Mouse (Mus musculus) monocyte, adult 2 months (primary cell): ENCODE measurements around the gene Serac1.

Experiments
- DNase-seq, 2 experiments: peaks; one replicate each; pipeline ENCODE4 v3.0.0; 2022; ENCODE audit warnings: low spot score in 2 of 2, low read depth in 1 of 2

The Serac1 gene

GRCm38 (mm10) chr17:6079287-6080122, at the start of gene Serac1, which contains the start of gene Gtf2h5:
Gene Serac1 (minus strand): TSS chr17:6079741.
Gene Gtf2h5 (plus strand): TSS chr17:6079786.
- DNase-seq = peak; percentile 90 to 97

DNA sequence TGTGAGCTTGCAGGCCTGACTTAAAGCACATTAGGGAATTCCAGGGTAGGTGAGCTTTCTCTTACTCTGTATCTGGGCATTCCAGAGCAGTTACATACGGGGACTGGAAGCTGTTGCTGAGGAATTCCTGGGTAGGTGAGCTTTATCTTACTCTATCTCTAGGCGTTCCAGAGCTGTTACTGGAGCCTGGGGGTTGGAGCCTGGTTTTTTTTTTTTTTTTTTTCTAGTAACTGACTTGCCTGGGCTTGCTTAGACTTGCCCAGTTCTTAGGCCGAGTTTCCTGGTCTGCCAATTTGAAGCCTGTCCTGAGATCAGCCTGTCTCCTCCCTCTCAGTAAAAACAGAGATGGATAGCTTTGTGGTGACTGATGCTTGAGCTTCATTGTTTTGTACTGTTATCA, 48.5 kb upstream of the Serac1 start:
- DNase-seq = no peak

DNA sequence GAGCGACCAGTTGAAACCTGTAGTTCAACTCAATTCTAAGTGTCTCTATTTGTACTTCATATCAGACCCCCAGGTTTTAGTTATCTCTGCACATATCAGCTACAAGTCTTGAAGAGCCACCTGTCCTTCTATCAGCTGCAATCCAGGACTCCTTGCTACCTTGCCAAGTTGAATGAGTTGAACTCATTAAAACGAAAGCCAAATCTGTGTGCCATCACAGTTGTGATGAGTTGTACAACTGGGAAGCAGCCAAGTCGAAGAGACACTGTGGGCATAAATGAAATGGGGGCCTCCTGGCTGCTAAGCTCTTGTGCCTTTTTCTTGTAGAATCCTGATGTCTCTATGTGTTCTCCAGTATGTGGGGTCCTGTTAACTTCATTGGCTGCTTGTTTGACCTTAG, 45.9 kb upstream of the Serac1 start:
- no peak for DNase-seq

DNA sequence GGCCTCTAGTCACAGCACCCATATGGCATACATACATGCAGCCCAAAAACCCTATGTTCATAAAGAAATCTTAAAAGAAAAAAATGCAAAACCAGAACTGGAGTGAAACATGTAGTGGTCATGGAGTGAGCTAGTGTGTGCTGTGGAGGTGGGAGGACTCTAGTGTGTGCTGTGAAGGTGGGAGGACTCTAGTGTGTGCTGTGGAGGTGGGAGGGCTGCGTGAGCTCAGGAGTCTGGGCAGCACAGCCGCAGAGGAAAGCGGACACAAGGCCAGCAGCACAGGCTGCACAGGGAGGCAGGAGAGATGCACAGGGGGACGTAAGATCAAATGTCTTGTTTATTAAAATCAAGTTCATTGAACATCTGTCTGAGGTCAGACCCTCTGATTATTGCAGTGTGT, 44.2 kb upstream of the Serac1 start:
- DNase-seq = no peak

GRCm38 (mm10) chr17:6118861-6119260, 39.3 kb upstream of the Serac1 start:
- DNase-seq = no peak

- no peak for DNase-seq
These were observed 38.4 kb upstream of the Serac1 start for GRCm38 (mm10) chr17:6117917-6118316.

DNA sequence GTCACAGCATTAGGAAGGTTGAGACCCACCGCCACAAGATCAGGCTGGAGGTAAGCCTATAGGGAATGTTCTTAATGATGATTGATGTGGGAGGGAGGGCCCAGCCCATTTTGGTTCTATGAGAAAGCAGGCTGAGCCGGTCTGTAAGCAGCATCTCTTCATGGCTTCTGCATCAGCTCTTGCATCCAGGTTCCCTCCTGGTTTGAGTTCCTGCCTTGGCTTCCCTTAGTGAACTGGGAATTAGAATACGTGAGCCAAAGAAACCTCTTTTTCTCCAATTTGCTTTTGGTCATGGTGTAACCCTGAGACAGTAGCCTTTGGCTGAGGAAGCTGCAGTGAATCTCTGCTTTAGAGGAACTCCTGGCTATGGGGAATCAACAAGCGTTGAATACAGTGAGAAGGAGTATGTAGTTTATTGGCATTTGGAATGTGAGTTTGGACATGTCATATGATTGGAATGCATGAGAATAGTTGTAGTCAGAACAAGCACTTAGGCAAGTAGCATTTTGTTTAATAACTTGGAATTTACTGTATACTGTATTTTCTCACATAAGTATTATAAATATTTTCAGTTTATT, 37.7 kb upstream of the Serac1 start:
- DNase-seq = no peak

- no peak for DNase-seq
These were observed 35.5 kb upstream of the Serac1 start for GRCm38 (mm10) chr17:6115085-6115484.

DNA sequence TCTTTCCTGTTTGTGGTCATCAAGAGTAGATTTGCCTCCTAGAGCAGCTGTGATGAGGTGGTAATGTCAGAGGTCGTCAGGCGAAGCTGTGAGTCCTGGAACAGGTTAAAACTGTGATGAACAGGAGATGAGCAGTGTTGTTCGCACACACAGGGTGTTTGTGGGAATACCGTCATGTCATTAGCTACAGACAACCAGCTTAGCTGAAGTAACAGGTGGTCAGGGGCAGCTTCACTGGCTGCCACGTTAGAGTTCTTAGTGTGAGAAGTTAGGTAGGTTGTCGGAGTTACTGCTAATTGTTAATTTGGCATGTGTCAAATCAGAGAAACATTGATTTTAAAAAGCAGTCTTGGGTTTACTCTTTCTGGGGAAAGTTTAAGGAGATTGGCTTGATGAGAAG, 34.1 kb upstream of the Serac1 start:
- no peak for DNase-seq

- DNase-seq = no peak
These were observed 31.4 kb upstream of the Serac1 start for GRCm38 (mm10) chr17:6110956-6111355.

- DNase-seq = no peak
These were observed 28.6 kb upstream of the Serac1 start for GRCm38 (mm10) chr17:6108175-6108574.

DNA sequence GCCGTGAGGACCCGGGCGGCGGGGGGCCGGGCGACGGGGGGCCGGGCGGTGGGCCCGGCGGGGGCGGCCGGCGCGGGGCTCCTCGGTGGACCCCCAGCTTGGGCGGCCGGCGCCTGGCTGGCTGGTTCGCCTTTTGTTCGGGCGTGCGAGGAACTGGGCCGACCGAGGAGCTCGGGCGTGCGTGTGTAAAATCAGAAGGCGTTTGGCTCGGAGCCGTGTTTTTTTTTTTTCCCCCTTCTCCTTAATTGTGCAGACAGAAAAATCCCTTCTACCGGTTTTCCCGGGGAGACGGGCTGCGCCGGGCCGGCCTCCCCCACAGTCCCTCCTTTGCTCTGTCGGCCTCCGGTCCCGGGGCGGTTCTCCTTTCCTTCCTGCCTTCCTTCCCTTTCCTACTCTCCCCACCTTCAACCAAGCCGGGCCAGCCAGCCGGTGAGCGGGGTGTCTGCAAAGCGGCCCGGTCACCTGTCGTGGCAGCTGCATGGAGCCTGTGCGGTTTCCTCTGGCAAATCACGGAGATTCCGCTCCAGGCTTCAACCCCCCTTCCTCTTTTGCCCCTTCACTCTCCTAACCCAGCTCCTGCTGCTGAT, 27.6 kb upstream of the Serac1 start:
- peak in 1 of 2 experiments; percentile 19 for DNase-seq

- DNase-seq = peak; percentile 53 to 74
These were observed 26.9 kb upstream of the Serac1 start, which contains the start of gene Tulp4 for GRCm38 (mm10) chr17:6106361-6107014. Gene Tulp4 (plus strand): TSS chr17:6106437.

DNA sequence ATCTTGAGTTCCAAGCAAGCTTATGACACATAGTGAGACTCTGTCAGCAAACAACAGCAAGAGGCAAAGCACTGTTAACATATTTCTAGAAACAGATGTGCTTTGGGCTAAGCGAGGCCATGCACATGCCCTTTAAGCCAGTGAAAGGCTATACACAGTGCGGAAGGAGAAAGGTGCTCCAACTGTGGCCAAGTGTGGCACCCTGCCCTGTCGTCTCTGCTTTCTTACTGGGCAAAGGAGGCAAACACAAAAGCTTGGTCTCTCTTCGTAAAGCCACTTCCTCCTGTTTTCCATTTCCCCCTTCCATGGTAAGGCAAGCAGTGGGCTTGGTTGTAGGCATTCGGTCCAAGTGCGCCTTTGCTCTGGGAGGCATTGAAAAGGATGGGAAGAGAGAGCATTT, 24.0 kb upstream of the Serac1 start:
- no peak for DNase-seq

GRCm38 (mm10) chr17:6102287-6102686, 22.7 kb upstream of the Serac1 start:
- no peak for DNase-seq

GRCm38 (mm10) chr17:6097884-6098283, 18.3 kb upstream of the Serac1 start:
- DNase-seq = peak in 1 of 2 experiments; percentile 26

GRCm38 (mm10) chr17:6095579-6095978, 16.0 kb upstream of the Serac1 start:
- DNase-seq = no peak

DNA sequence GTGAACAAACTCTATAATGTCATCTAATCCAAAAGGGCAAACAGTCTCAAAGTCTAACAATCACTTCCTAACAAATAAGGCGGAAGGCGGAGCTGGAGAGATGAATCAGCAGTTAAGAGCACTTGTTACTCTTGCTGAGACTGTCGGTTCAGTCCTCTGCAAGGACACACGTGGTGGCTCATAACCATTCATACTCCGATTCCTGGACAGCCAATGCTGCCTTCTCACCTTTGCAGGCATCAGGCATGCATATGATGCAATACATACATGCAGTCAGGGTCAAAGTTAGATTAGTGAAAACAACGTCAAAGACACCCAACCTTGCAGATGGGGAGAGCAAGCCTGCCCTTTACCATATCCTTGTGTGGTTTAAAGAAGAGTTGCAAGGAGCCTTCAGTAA, 12.1 kb upstream of the Serac1 start:
- DNase-seq = no peak

GRCm38 (mm10) chr17:6083323-6083890, 3.9 kb upstream of the Serac1 start:
- no peak for DNase-seq

GRCm38 (mm10) chr17:6073405-6073804, 6.1 kb downstream of the Serac1 start:
- no peak for DNase-seq

GRCm38 (mm10) chr17:6069866-6070265, 9.7 kb downstream of the Serac1 start:
- DNase-seq = no peak
